In genomic region chr3:108458866-108459265, GRCm38 (mm10) we compare ENCODE assay signal across 8 mouse cellular contexts. TPM values are rescaled to one million over a fixed set of nuclear protein-coding genes. Genes with fewer than 3 reads are reported as not detected.
A peak's percentile ranks its signal among the peaks of the same experiment; 100 is the strongest.
DNase-seq lines count a peak whose midpoint lies in the region; ATAC-seq lines count a peak whose summit lies in the region.

No protein-coding gene starts in this region.

- no peaks in the 10 kb centered on the region for H3K27me3 ChIP-seq in liver, embryonic 11.5 days (replicated peaks; ENCODE audit: control insufficient read depth, insufficient read depth, low read length)

- no peaks in the 10 kb centered on the region for H3K9me3 ChIP-seq in liver, embryonic 11.5 days (ENCODE audit: control insufficient read depth, low read length)

- no peaks in the 10 kb centered on the region for H3K4me1 ChIP-seq in liver, embryonic 11.5 days (replicated peaks; ENCODE audit: control insufficient read depth, insufficient read depth, low read length)

- DNase-seq in embryo, embryonic 10 days (ENCODE audit: low spot score): peak; percentile 25
- no peak for DNase-seq in embryo, embryonic 9.5 days (ENCODE audit: extremely low spot score)
- peak; percentile 27 for DNase-seq in A20 (ENCODE audit: low read depth, low spot score)
- DNase-seq in fat pad, adult 2 months (ENCODE audit: extremely low read depth, low read depth, low spot score): peak; percentile 78
- no peak for DNase-seq in liver, embryonic 11.5 days (ENCODE audit: low spot score)
- DNase-seq in spleen, adult 18-20 months: peak; percentile 43 to 54
- DNase-seq in neural tube, embryonic 10.5 days (ENCODE audit: extremely low spot score, low spot score): no peak
- DNase-seq in frontal cortex, postnatal 36 days (ENCODE audit: low spot score in 2 of 2): no peak

- H3K27ac ChIP-seq in liver, embryonic 11.5 days (ENCODE audit: low read depth, low read length): no peak overlapping the region

- no peaks in the 10 kb centered on the region for H3K36me3 ChIP-seq in liver, embryonic 11.5 days (ENCODE audit: control insufficient read depth, insufficient read depth, low read length)

- ATAC-seq in liver, embryonic 11.5 days (replicated peaks; ENCODE audit: low FRiP score): 0 out of 2 replicates have a peak, but pooled peaks have one; percentile 45

- H3K9ac ChIP-seq in liver, embryonic 11.5 days (ENCODE audit: low read depth, low read length): no peak overlapping the region

- peak overlapping the region; percentile 52 for H3K4me2 ChIP-seq in liver, embryonic 11.5 days

- WGBS in liver, embryonic 11.5 days: 38% methylated on average over 10 of the region's 10 CpGs

- H3K4me3 ChIP-seq in liver, embryonic 11.5 days (ENCODE audit: low read depth, low read length): peak overlapping the region; percentile 0; the same call in 1 of the 2 replicates

RNA-seq across cellular contexts. Expression of gene Sars, which starts 13.9 kb away (rescaled TPM):
- polyA plus RNA-seq in liver, embryonic 11.5 days (2014; fragmentation: Nextera tagmentation; extraction: Ambion mirVana): 194 and 199 TPM in 2 replicates

RNA-seq across cellular contexts. Expression of gene Celsr2, which starts 43.5 kb away (rescaled TPM):
- polyA plus RNA-seq in liver, embryonic 11.5 days (2014; fragmentation: Nextera tagmentation; extraction: Ambion mirVana): 2.4 and 2.5 TPM in 2 replicates

Comparison
In these comparisons a context has a peak if more than half of its experiments do, and no peak if none do; other contexts are left out.
1. DNase-seq: peak in embryo, embryonic 10 days (single experiment), A20 (single experiment), fat pad, adult 2 months (single experiment) and spleen, adult 18-20 months (2 of 2); none in embryo, embryonic 9.5 days (single experiment), liver, embryonic 11.5 days (single experiment), neural tube, embryonic 10.5 days (single experiment) and frontal cortex, postnatal 36 days (0 of 2).